Mouse (Mus musculus): ENCODE data around the gene Cenpp.

DNA sequence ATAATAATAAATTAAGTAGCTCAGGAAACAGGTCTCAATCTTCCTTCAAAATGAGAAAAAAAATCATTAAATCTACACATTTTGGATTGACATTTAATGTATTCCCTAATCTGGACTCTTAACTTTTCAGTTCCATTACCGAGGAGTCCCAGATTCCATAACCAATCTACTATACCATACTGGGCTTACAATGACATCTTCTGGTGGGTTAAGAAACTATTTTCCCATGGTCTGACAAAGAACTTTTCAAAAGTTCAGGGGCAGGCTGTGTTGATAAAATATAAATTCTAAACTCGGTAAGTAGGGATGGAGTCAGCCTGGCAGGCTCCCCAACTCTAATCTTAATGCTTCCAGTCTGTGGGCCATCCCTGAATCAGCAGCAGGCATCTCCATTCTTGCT lies 1.4 kb downstream of the Cenpp start:
- TF ChIP-seq CTCF (IDR thresholded peaks at IDR 0.05; ENCODE audit: insufficient read depth, low read length) (no peak), POLR2A (IDR thresholded peaks at IDR 0.05; ENCODE audit: borderline replicate concordance, extremely low read depth, low read depth, low read length) (no peak)
